In genomic region chr5:134887447-134888335, GRCm38 (mm10) we compare ENCODE assay signal across 8 mouse cellular contexts. TPM values are rescaled to one million over a fixed set of nuclear protein-coding genes. Genes with fewer than 3 reads are reported as not detected.
DNase-seq lines count a peak whose midpoint lies in the region; ATAC-seq lines count a peak whose summit lies in the region.
"Had no signal": no experiment of that assay in that cellular context is flagged by ENCODE, and none has a peak within 500 bp of the region (broad histone marks: within the 10 kb centered on the region; RNA-seq: fewer than 3 reads in every experiment).

No protein-coding gene starts in this region.

- DNase-seq in cerebellum, adult 18-20 months: no peak
- DNase-seq in thymus, postnatal 10 days (ENCODE audit: low spot score in 2 of 2): no peak
- DNase-seq in Muller cell, postnatal 12 days (ENCODE audit: inconsistent ontology term): no peak

- peak overlapping the region; percentile 3; the same call in 1 of the 2 replicates for H3K27ac ChIP-seq in neural tube, embryonic 13.5 days (replicated peaks)
- H3K27ac ChIP-seq in neural tube, embryonic 15.5 days (replicated peaks): no peak overlapping the region
- H3K27ac ChIP-seq in heart, embryonic 16.5 days (ENCODE audit: low read length): peak overlapping the region; percentile 80
- H3K27ac ChIP-seq in limb, embryonic 12.5 days: 0 out of 2 replicates have a peak overlapping the region, but pooled peaks have one; percentile 35

- no peaks in the 10 kb centered on the region for H3K36me3 ChIP-seq in neural tube, embryonic 13.5 days
- no peaks in the 10 kb centered on the region for H3K36me3 ChIP-seq in neural tube, embryonic 15.5 days
- H3K36me3 ChIP-seq in heart, embryonic 16.5 days (ENCODE audit: control insufficient read depth, insufficient read depth): no peaks in the 10 kb centered on the region
- H3K36me3 ChIP-seq in limb, embryonic 12.5 days: no peaks in the 10 kb centered on the region

- no peak for ATAC-seq in neural tube, embryonic 13.5 days (ENCODE audit: low read depth)
- ATAC-seq in neural tube, embryonic 15.5 days (ENCODE audit: low FRiP score): no peak
- peak; percentile 70 for ATAC-seq in heart, embryonic 16.5 days (replicated peaks; ENCODE audit: extremely low read depth, insufficient read depth, low FRiP score)
- ATAC-seq in limb, embryonic 12.5 days (ENCODE audit: insufficient number of reproducible peaks, insufficient read depth, low FRiP score, low TSS enrichment, low read depth): no peak
- ATAC-seq: Patski had no signal

- WGBS in neural tube, embryonic 13.5 days: 56% methylated on average over 18 of the region's 18 CpGs
- WGBS in neural tube, embryonic 15.5 days: 59% methylated on average over 18 of the region's 18 CpGs
- WGBS in heart, embryonic 16.5 days: 51% methylated on average over 18 of the region's 18 CpGs
- WGBS in limb, embryonic 12.5 days: 65% methylated on average over 18 of the region's 18 CpGs

- H3K4me3 ChIP-seq in neural tube, embryonic 13.5 days: no peak overlapping the region
- no peak overlapping the region for H3K4me3 ChIP-seq in neural tube, embryonic 15.5 days (replicated peaks)
- H3K4me3 ChIP-seq in heart, embryonic 16.5 days (ENCODE audit: low read length): no peak overlapping the region
- no peak overlapping the region for H3K4me3 ChIP-seq in limb, embryonic 12.5 days (replicated peaks)

- H3K9me3 ChIP-seq in neural tube, embryonic 13.5 days: no peaks in the 10 kb centered on the region
- no peaks in the 10 kb centered on the region for H3K9me3 ChIP-seq in neural tube, embryonic 15.5 days (replicated peaks)
- H3K9me3 ChIP-seq in heart, embryonic 16.5 days (replicated peaks; ENCODE audit: control insufficient read depth, low read length): 0 out of 2 replicates have a peak, but pooled peaks cover under 1% of the 10 kb centered on the region
- H3K9me3 ChIP-seq in limb, embryonic 12.5 days: 0 out of 2 replicates have a peak, but pooled peaks cover 3% of the 10 kb centered on the region

- no peak overlapping the region for H3K4me2 ChIP-seq in neural tube, embryonic 13.5 days
- no peak overlapping the region for H3K4me2 ChIP-seq in neural tube, embryonic 15.5 days
- H3K4me2 ChIP-seq in heart, embryonic 16.5 days (ENCODE audit: low read depth, low read length): no peak overlapping the region
- H3K4me2 ChIP-seq in limb, embryonic 12.5 days: no peak overlapping the region

- H3K27me3 ChIP-seq in neural tube, embryonic 13.5 days: no peaks in the 10 kb centered on the region
- no peaks in the 10 kb centered on the region for H3K27me3 ChIP-seq in neural tube, embryonic 15.5 days (replicated peaks)
- no peaks in the 10 kb centered on the region for H3K27me3 ChIP-seq in heart, embryonic 16.5 days (ENCODE audit: control insufficient read depth, insufficient read depth, low read length)
- no peaks in the 10 kb centered on the region; the same call in 1 of the 2 replicates for H3K27me3 ChIP-seq in limb, embryonic 12.5 days

- H3K9ac ChIP-seq in neural tube, embryonic 13.5 days: no peak overlapping the region
- no peak overlapping the region for H3K9ac ChIP-seq in neural tube, embryonic 15.5 days (replicated peaks)
- H3K9ac ChIP-seq in heart, embryonic 16.5 days (ENCODE audit: low read length): no peak overlapping the region
- H3K9ac ChIP-seq in limb, embryonic 12.5 days (replicated peaks): no peak overlapping the region

- H3K4me1 ChIP-seq in neural tube, embryonic 13.5 days (replicated peaks): no peaks in the 10 kb centered on the region
- H3K4me1 ChIP-seq in neural tube, embryonic 15.5 days: no peaks in the 10 kb centered on the region
- 0 out of 2 replicates have a peak, but pooled peaks cover 3% of the 10 kb centered on the region for H3K4me1 ChIP-seq in heart, embryonic 16.5 days (ENCODE audit: control insufficient read depth, insufficient read depth, low read length)
- 0 out of 2 replicates have a peak, but pooled peaks cover 6% of the 10 kb centered on the region for H3K4me1 ChIP-seq in limb, embryonic 12.5 days (replicated peaks)

RNA-seq across cellular contexts. Expression of gene Tmem270, which starts 18.8 kb away (rescaled TPM):
- not detected in 2 replicates for polyA plus RNA-seq in neural tube, embryonic 13.5 days (2015; fragmentation: Nextera tagmentation; extraction: Ambion mirVana)
- not detected in 2 replicates for polyA plus RNA-seq in neural tube, embryonic 15.5 days (2015; fragmentation: Nextera tagmentation; extraction: Ambion mirVana)
- not detected in 2 replicates for polyA plus RNA-seq in heart, embryonic 16.5 days (2015; fragmentation: Nextera tagmentation; extraction: Ambion mirVana)
- not detected in 2 replicates for polyA plus RNA-seq in limb, embryonic 12.5 days (2016; fragmentation: Nextera tagmentation; extraction: Ambion mirVana)
- polyA plus RNA-seq: Patski had no signal

RNA-seq across cellular contexts. Expression of gene Cldn13, which starts 27.6 kb away (rescaled TPM):
- polyA plus RNA-seq in neural tube, embryonic 13.5 days (2015; fragmentation: Nextera tagmentation; extraction: Ambion mirVana): 0.29 and 0.49 TPM in 2 replicates
- polyA plus RNA-seq in neural tube, embryonic 15.5 days (2015; fragmentation: Nextera tagmentation; extraction: Ambion mirVana): not detected in 2 replicates
- 0.70 and 0.84 TPM in 2 replicates for polyA plus RNA-seq in heart, embryonic 16.5 days (2015; fragmentation: Nextera tagmentation; extraction: Ambion mirVana)
- polyA plus RNA-seq in limb, embryonic 12.5 days (2016; fragmentation: Nextera tagmentation; extraction: Ambion mirVana): 2.1 and 2.5 TPM in 2 replicates
- polyA plus RNA-seq: Patski had no signal

RNA-seq across cellular contexts. Expression of gene Mettl27, which starts 44.5 kb away (rescaled TPM):
- 8.8 and 9.0 TPM in 2 replicates for polyA plus RNA-seq in neural tube, embryonic 13.5 days (2015; fragmentation: Nextera tagmentation; extraction: Ambion mirVana)
- 4.2 and 9.2 TPM in 2 replicates for polyA plus RNA-seq in neural tube, embryonic 15.5 days (2015; fragmentation: Nextera tagmentation; extraction: Ambion mirVana)
- 9.1 and 10.5 TPM in 2 replicates for polyA plus RNA-seq in heart, embryonic 16.5 days (2015; fragmentation: Nextera tagmentation; extraction: Ambion mirVana)
- polyA plus RNA-seq in limb, embryonic 12.5 days (2016; fragmentation: Nextera tagmentation; extraction: Ambion mirVana): 17.8 and 19.7 TPM in 2 replicates

RNA-seq across cellular contexts. Expression of gene Cldn4, which starts 59.0 kb away (rescaled TPM):
- polyA plus RNA-seq in neural tube, embryonic 13.5 days (2015; fragmentation: Nextera tagmentation; extraction: Ambion mirVana): 0.38 and 0.85 TPM in 2 replicates
- 0.13 and 10.1 TPM in 2 replicates for polyA plus RNA-seq in neural tube, embryonic 15.5 days (2015; fragmentation: Nextera tagmentation; extraction: Ambion mirVana)
- 3.1 TPM in 2 replicates for polyA plus RNA-seq in heart, embryonic 16.5 days (2015; fragmentation: Nextera tagmentation; extraction: Ambion mirVana)
- 7.7 and 10.1 TPM in 2 replicates for polyA plus RNA-seq in limb, embryonic 12.5 days (2016; fragmentation: Nextera tagmentation; extraction: Ambion mirVana)
